Mouse (Mus musculus) cerebellum, postnatal 4 days (tissue): ENCODE results near the gene Pigp.

Source experiments
- DNase-seq, 2 experiments: peaks; one replicate each; pipeline ENCODE4 v3.0.0; 2022; ENCODE audit warnings: low spot score in 2 of 2, mixed read lengths in 1 of 2

Pigp gene

GRCm38 (mm10) chr16:94317752-94318151, 53.9 kb downstream of the Pigp start:
- no peak for DNase-seq

- no peak for DNase-seq
Observed at GRCm38 (mm10) chr16:94315215-94315614, 56.4 kb downstream of the Pigp start.

- no peak for DNase-seq
Observed at GRCm38 (mm10) chr16:94314626-94315025, 57.0 kb downstream of the Pigp start.

GRCm38 (mm10) chr16:94313229-94314030, 58.2 kb downstream of the Pigp start, which contains the start of gene Hlcs:
TSS of gene Hlcs (minus strand) at chr16:94313571.
- DNase-seq: peak; percentile 98

GRCm38 (mm10) chr16:94312663-94313228, 58.9 kb downstream of the Pigp start:
- peak; percentile 55 to 77 for DNase-seq

GRCm38 (mm10) chr16:94311931-94312330, 59.7 kb downstream of the Pigp start:
- DNase-seq: no peak

- no peak for DNase-seq
Observed at GRCm38 (mm10) chr16:94311416-94311815, 60.2 kb downstream of the Pigp start.

GRCm38 (mm10) chr16:94309025-94309424, 62.6 kb downstream of the Pigp start:
- no peak for DNase-seq
